Mouse (Mus musculus) monocyte, adult 5-6 weeks (primary cell): ENCODE measurements around the gene Ndel1. TPM values are rescaled to one million over a fixed set of nuclear protein-coding genes. Genes with fewer than 3 reads are reported as not detected.
"Not testable (repeated sequence)": the region's sequence is repeated elsewhere in the genome, so short reads cannot be mapped to it uniquely, and the experiment has no call there.

Source experiments
- ATAC-seq: fragments of 153-309, 156-312 bp; replicated peaks from 2 replicates; pipeline ENCODE4 v1.8.0; 2017; ENCODE audit warnings: mild to moderate bottlenecking; ENCODE audit not compliant: low TSS enrichment, insufficient number of reproducible peaks, severe bottlenecking, poor library complexity, low FRiP score
- total RNA-seq: library from RNA; stranded (forward); fragments of 200-1000, 200-491, 200-594 nt; gene quantifications from 3 replicates; pipeline ENCODE4 v1.2.3, GENCODE M21; 2017

Ndel1 gene
- total RNA-seq, 1 experiment from 2014 or later, result 234 TPM

GRCm38 (mm10) chr11:68854621-68855020, 17.0 kb downstream of the Ndel1 start:
- ATAC-seq, result no peak

GRCm38 (mm10) chr11:68853611-68854401, 17.9 kb downstream of the Ndel1 start:
- peak; percentile 64 for ATAC-seq

GRCm38 (mm10) chr11:68852932-68853409, 18.7 kb downstream of the Ndel1 start:
- ATAC-seq, result peak; percentile 92

- ATAC-seq, result peak; percentile 13; the same call in 1 of the 2 replicates
Observed at GRCm38 (mm10) chr11:68852486-68852901, 19.2 kb downstream of the Ndel1 start.

GRCm38 (mm10) chr11:68851644-68852485, 19.8 kb downstream of the Ndel1 start:
- ATAC-seq, result no peak

GRCm38 (mm10) chr11:68850862-68851261, 20.8 kb downstream of the Ndel1 start:
- no peak for ATAC-seq

- no peak; the same call in 1 of the 2 replicates for ATAC-seq
Observed at GRCm38 (mm10) chr11:68839606-68840005, 32.1 kb downstream of the Ndel1 start.

GRCm38 (mm10) chr11:68835034-68835433, 36.6 kb downstream of the Ndel1 start:
- no peak for ATAC-seq

- 0 out of 2 replicates have a peak, but pooled peaks have one; percentile 17 for ATAC-seq
Observed at GRCm38 (mm10) chr11:68833593-68833992, 38.1 kb downstream of the Ndel1 start.

- ATAC-seq, result no peak
Observed at GRCm38 (mm10) chr11:68832793-68833192, 38.9 kb downstream of the Ndel1 start.

- ATAC-seq, result not testable (repeated sequence)
Observed at GRCm38 (mm10) chr11:68831580-68831979, 40.1 kb downstream of the Ndel1 start.

- ATAC-seq, result no peak
Observed at GRCm38 (mm10) chr11:68826735-68827134, 44.9 kb downstream of the Ndel1 start.

- no peak for ATAC-seq
Observed at GRCm38 (mm10) chr11:68822326-68822725, 49.3 kb downstream of the Ndel1 start.

GRCm38 (mm10) chr11:68819226-68819805, 52.3 kb downstream of the Ndel1 start:
- ATAC-seq, result no peak

- no peak for ATAC-seq
Observed at GRCm38 (mm10) chr11:68818416-68818815, 53.2 kb downstream of the Ndel1 start.

GRCm38 (mm10) chr11:68811881-68812577, 59.6 kb downstream of the Ndel1 start:
- ATAC-seq, result no peak

GRCm38 (mm10) chr11:68807787-68808186, 63.9 kb downstream of the Ndel1 start:
- peak; percentile 60 for ATAC-seq

GRCm38 (mm10) chr11:68805148-68805547, 66.5 kb downstream of the Ndel1 start:
- no peak for ATAC-seq

GRCm38 (mm10) chr11:68798258-68798657, 73.4 kb downstream of the Ndel1 start:
- ATAC-seq, result no peak
